Mouse (Mus musculus) small intestine, adult 2 months (tissue): ENCODE measurements around the gene Ptprj.

Experiments used
- CTCF ChIP-seq: fragments of 200-500 bp; IDR thresholded peaks from 2 replicates; pipeline ENCODE4 v1.5.1; 2012; ENCODE audit warnings: low read depth, mild to moderate bottlenecking, control low read depth, inconsistent platforms, low read length, moderate library complexity, mixed read lengths; ENCODE audit not compliant: insufficient replicate concordance, insufficient read length; ENCODE audit errors: extremely low read depth
- POLR2A ChIP-seq: fragments of 200-500 bp; IDR thresholded peaks from 2 replicates; pipeline ENCODE4 v1.6.1; 2012; ENCODE audit warnings: low read depth, mild to moderate bottlenecking, control low read depth, inconsistent platforms, low read length, moderate library complexity

DNA sequence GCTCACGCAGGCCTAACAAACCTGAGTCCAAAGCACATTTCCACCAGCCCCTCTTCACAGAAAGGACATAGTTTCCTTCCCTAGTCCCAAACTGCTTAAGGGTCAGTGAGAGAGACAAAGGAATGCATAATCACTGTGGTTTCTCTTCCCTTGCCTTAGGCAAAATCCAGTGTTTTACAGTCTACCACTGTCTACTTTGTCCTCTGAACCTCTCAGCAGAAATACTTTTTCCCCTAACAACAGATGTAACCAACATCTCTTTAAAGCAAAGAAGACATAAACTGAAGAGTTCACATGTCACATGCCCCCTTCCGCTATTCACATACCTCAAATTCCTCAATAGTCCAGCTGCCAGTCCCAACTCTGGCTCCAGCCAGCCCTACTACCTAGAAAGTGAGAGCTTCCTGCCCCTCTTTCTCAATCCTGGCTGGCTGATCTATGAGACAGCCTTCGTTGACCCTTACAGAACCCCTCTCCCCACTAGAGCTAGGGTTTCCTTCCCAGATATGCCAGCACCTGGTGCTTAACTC is 94.2 kb downstream of the Ptprj start:
- TF ChIP-seq POLR2A (no peak), CTCF (no peak)
